In the genomic region with DNA sequence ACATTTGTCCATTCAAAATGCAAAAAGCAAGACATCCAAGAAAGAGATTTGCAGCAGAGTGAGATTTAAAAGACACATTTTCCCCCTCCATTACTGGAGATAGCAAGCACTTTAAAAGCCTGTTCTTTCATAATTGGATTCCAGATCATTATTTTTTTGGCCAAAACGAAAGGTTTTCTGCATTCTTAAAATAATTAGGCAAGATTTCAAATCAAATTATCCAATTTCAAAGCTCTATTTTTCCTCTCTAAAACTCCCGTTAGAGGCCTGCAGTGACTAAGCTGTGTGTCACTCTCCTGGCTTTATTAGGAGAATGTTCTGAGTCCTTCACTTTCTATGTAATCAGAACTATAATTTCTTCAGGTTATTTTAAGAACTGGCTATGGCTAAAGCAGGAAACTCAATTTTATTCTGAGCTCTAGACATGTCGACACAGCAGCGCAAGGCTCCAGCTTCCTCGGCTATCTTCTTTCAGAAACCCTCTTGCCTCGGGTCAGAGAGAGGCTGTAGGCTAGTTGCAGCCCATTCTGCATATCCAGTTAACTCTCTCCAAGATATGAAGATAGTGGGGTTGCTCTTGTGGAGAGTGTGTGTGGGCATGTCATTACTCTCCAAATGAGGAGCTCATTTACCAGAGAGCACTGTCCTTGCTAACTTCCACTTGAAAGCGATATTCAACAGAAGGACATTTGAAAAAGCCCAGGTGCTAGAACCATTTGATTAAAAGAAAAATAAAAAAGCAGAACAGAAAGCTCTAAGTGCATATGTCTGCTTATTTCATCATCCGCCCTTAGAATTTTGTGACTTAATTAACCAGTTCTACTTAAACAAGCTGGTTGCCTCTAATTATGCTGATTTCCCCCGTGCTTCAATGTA, we compare ENCODE assay signal across 13 mouse cellular contexts.
DNase-seq lines count a peak whose midpoint lies in the region; ATAC-seq and TF ChIP-seq lines count a peak whose summit lies in the region.
"Had no signal": no experiment of that assay in that cellular context is flagged by ENCODE, and none has a peak within 500 bp of the region (broad histone marks: within the 10 kb centered on the region; RNA-seq: fewer than 3 reads in every experiment).

No protein-coding gene starts in this region.

- H3K9ac ChIP-seq in kidney, embryonic 14.5 days (ENCODE audit: low read depth, low read length) = no peak overlapping the region
- H3K9ac ChIP-seq: limb, embryonic 13.5 days had no signal

- WGBS in spleen, adult 2 months = 41% methylated on average over 9 of the region's 9 CpGs
- WGBS in kidney, embryonic 14.5 days = 74% methylated on average over 9 of the region's 9 CpGs

- no peak for TF ChIP-seq CTCF in gastrocnemius, adult 2 months (IDR thresholded peaks at IDR 0.05)
- TF ChIP-seq CTCF in spleen, adult 2 months (IDR thresholded peaks at IDR 0.05; ENCODE audit: extremely low read depth, insufficient read depth, insufficient read length, insufficient replicate concordance) = no peak

- peaks cover 11% of the 10 kb centered on the region for H3K4me1 ChIP-seq in spleen, adult 2 months (ENCODE audit: control insufficient read depth, insufficient read depth, insufficient read length)
- H3K4me1 ChIP-seq in kidney, embryonic 14.5 days (ENCODE audit: control insufficient read depth, insufficient read depth, low read length) = no peaks in the 10 kb centered on the region

- no peak overlapping the region for H3K4me2 ChIP-seq in kidney, embryonic 14.5 days (replicated peaks; ENCODE audit: low read depth, low read length)
- H3K4me2 ChIP-seq: limb, embryonic 13.5 days; midbrain, embryonic 11.5 days had no signal

- H3K9me3 ChIP-seq in kidney, embryonic 14.5 days (ENCODE audit: control insufficient read depth, low read length) = no peaks in the 10 kb centered on the region
- H3K9me3 ChIP-seq: limb, embryonic 13.5 days had no signal

- intact Hi-C loops in gastrocnemius, adult 2 months (cut with DNase I) = no loop called here
- intact Hi-C loops in gastrocnemius, postnatal 14 days (cut with DNase I; ENCODE audit: low total_unique reads) = no loop called here

- H3K4me3 ChIP-seq in gastrocnemius, adult 2 months = peak overlapping the region; percentile 63
- H3K4me3 ChIP-seq in spleen, adult 2 months (ENCODE audit: extremely low read depth, insufficient read depth, insufficient read length) = no peak overlapping the region
- no peak overlapping the region for H3K4me3 ChIP-seq in kidney, embryonic 14.5 days (ENCODE audit: low read length)
- H3K4me3 ChIP-seq: limb, embryonic 13.5 days had no signal

- no peak for TF ChIP-seq POLR2A in spleen, adult 2 months (IDR thresholded peaks at IDR 0.05; ENCODE audit: low read depth, low read length)

- no peaks in the 10 kb centered on the region for H3K36me3 ChIP-seq in spleen, adult 2 months (ENCODE audit: control insufficient read depth, insufficient read depth, low read length)
- no peaks in the 10 kb centered on the region for H3K36me3 ChIP-seq in splenic B cell, adult 2 months (ENCODE audit: control insufficient read depth, insufficient read depth, low read length, poor library complexity, severe bottlenecking)
- H3K36me3 ChIP-seq in kidney, embryonic 14.5 days (ENCODE audit: control insufficient read depth, insufficient read depth, low read length) = no peaks in the 10 kb centered on the region
- H3K36me3 ChIP-seq: limb, embryonic 13.5 days had no signal

- peak overlapping the region; percentile 85 for H3K27ac ChIP-seq in gastrocnemius, adult 2 months
- peak overlapping the region; percentile 74 for H3K27ac ChIP-seq in spleen, adult 2 months (ENCODE audit: insufficient read depth, low read length)
- H3K27ac ChIP-seq in kidney, embryonic 14.5 days (ENCODE audit: low read depth, low read length) = no peak overlapping the region
- H3K27ac ChIP-seq: limb, embryonic 13.5 days had no signal

- no peak for ATAC-seq in kidney, embryonic 14.5 days (ENCODE audit: low FRiP score, low TSS enrichment)

- peak; percentile 65 for DNase-seq in gastrocnemius, adult 2 months
- DNase-seq in gastrocnemius, postnatal 4 days (ENCODE audit: low spot score in 2 of 2) = no peak
- no peak for DNase-seq in spleen, adult 2 months (ENCODE audit: low read depth in 1 of 2, low spot score in 2 of 2)
- DNase-seq in spleen, postnatal 4 days (ENCODE audit: low spot score in 2 of 2) = no peak
- peak; percentile 18 for DNase-seq in gastrocnemius, postnatal 14 days
- peak; percentile 55 for DNase-seq in splenic B cell, adult 2 months (ENCODE audit: low read depth, low spot score)
- no peak for DNase-seq in cerebellum, postnatal 25 days
- DNase-seq: kidney, postnatal 36 days; retina, postnatal 1 day; thymus, adult 2 months had no signal

- no peaks in the 10 kb centered on the region for H3K27me3 ChIP-seq in spleen, adult 2 months (ENCODE audit: control insufficient read depth, insufficient read depth, low read length)
- H3K27me3 ChIP-seq in splenic B cell, adult 2 months (ENCODE audit: control insufficient read depth, insufficient read depth, low read length, poor library complexity, severe bottlenecking) = no peaks in the 10 kb centered on the region
- H3K27me3 ChIP-seq in kidney, embryonic 14.5 days (ENCODE audit: control insufficient read depth, insufficient read depth, low read length) = no peaks in the 10 kb centered on the region
- H3K27me3 ChIP-seq: limb, embryonic 13.5 days had no signal

Comparison
In these comparisons a context has a peak if more than half of its experiments do, and no peak if none do; other contexts are left out.
1. DNase-seq: peak in gastrocnemius, adult 2 months (single experiment), gastrocnemius, postnatal 14 days (single experiment) and splenic B cell, adult 2 months (single experiment); none in gastrocnemius, postnatal 4 days (0 of 2), spleen, adult 2 months (0 of 2), spleen, postnatal 4 days (0 of 2) and cerebellum, postnatal 25 days (0 of 2).